Mouse (Mus musculus): ENCODE measurements around the gene C5ar1. TPM values are rescaled to one million over a fixed set of nuclear protein-coding genes. Genes with fewer than 3 reads are reported as not detected.
A peak's percentile ranks its signal among the peaks of the same experiment; 100 is the strongest.
"Not testable (repeated sequence)": the region's sequence is repeated elsewhere in the genome, so short reads cannot be mapped to it uniquely, and the experiment has no call there.

C5ar1 gene
- total RNA-seq (2021), result 1 to 10 TPM; 3.2 to 3.3 TPM
- long read RNA-seq, experiment 1, transcript C5ar1-202 (2 exons, 2,540 nt), result major isoform, 5 of 5 reads
- long read RNA-seq, experiment 1, partial matches to known transcripts, result 0 of 5 reads
- long read RNA-seq, experiment 1, other reads (novel, unspliced or antisense), result 0 of 5 reads
- long read RNA-seq, experiment 2, transcript C5ar1-202 (2 exons, 2,540 nt), result major isoform, 8 of 11 reads
- long read RNA-seq, experiment 2, partial matches to known transcripts, result 0 of 11 reads
- long read RNA-seq, experiment 2, other reads (novel, unspliced or antisense), result 3 of 11 reads

DNA sequence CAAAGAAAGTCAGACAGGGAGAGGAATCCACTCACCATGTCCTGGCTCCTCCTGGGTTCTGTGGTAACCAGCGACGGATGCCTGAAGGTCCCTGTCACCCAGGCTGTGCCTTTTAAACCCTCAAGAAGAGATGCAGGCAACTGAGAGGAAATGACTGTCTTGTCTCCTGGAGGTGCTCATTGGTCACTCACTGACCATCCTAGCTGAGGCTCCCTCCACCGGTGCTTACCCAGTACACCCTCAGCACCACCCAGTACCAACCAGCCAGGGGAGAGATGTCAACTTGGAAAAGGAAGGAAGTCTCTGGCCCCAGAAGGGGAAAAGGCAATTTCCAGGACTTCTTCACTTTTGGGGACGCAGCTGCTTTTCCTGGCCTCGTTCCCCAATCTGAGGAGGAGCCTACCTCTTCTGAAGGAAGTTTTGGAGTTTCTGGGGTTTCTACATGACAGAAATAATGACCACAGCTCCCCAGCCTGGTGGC, at the start of gene C5ar1:
TSS of gene C5ar1 (minus strand) at position 431 of the 481 bp plus-strand sequence.
- no peak for DNase-seq

DNA sequence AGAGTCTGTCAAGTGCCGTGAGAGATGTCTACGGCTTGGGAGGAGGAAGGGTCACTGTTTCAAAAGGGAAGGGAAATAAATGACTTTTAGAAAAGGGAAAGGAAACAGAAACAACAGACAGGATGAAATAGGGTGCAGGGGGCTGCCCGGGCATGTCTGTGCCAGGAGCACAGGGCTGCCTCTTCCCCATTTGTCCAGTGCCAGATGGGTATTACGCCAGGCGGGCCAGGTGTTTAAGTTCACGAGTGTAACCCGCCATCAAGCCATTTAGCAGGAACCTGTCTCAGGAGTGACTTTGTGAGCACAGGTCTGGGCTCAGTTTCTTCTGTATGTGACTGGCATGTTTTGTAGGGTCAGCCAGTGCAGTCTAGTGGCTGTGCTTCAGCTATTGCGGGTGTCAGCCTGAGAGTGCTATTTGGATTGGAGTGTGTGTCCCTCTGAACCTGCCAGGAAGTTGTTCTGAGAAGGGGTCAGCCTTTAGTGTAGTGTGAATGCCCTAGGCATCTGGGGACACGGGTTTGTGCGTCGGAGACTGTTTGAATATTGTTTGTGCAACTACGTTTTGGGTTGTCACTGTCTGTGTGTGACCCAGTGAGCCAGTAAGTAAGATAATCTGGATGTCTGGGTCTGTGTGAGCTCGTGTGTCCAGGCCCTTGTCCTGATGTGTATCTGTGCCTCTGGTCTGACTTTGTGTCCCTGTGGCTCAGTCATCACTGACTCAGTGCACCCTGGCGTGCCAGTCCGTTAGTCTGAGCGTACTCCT, 49.4 kb upstream of the C5ar1 start:
- no peak for DNase-seq

GRCm38 (mm10) chr7:16308093-16308492, 48.8 kb upstream of the C5ar1 start, which contains the start of gene Bbc3:
Gene Bbc3 (plus strand): TSS chr7:16308393.
- not testable (repeated sequence) for DNase-seq

- not testable (repeated sequence) for DNase-seq
Observed at GRCm38 (mm10) chr7:16307141-16307540, 47.8 kb upstream of the C5ar1 start.

GRCm38 (mm10) chr7:16299419-16300035, 40.2 kb upstream of the C5ar1 start:
- DNase-seq, result peak; percentile 86

DNA sequence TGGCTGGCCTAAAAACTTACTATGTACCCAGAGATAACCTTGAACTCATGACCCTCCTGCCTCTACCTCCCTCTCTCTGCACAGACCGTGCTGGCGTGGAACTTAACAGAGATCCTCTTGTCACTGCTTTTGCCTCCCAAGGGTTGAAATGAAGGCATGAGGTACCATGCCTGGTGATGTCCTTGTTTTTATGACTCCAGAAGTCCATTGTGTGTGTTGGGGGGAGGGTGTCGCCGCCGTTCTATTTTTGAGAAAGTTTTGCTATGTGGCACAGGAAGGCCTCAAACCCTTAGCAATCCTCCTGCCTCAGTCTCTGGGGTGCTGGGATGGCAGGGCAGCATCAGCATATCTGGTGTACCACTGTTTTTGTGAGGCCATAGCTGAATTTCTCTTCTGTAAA, 39.6 kb upstream of the C5ar1 start:
- no peak for DNase-seq

DNA sequence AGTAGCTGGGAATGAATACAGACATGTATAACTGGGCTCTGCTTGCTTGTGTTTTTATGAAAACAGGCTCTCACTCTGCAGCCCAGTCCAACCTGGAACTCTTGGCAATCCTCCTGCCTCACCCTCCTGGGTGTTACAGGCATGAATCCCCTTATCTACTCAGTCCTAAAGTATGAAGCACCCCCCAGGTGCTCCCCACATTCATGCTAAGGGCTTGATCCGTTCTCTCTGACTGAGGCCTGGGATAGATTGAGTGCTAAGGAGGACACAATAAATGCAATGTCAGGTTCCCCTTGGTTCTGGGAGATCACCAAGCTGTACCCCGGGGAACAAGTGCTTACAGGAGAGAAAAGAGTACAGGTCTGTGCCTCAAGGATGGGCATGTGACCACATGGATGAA, 38.3 kb upstream of the C5ar1 start:
- DNase-seq, result no peak

DNA sequence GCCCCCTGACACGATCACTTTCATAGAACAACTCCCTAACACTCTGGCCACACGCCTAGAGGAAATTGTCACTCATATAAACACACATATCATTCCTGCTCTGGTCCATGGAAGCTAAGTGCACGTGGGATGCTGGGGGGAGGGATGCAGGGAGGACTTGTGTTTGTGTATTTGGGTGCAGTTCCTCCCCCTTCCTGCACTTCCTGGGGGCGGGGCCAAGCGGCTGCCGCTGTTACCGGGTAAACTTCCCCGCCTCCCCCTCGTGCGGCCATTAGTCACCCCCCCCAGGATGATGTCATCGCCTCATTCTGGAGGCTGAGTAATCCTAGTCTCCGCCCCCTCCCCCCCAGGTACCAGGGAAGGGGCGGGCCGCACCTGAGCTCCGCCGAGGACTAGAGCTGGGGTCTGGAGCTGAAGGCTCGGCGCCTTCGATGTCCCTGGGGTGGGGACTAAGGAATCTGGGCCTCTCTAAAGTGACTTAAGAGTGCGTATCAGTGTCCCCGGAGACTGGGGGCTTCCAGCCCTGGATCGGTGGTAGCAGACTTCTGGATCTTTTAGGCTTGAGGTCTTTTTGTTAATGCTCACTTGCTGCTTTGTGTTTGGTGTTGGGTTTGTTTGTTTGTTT, 37.5 kb upstream of the C5ar1 start:
- peak; percentile 89 for DNase-seq

DNA sequence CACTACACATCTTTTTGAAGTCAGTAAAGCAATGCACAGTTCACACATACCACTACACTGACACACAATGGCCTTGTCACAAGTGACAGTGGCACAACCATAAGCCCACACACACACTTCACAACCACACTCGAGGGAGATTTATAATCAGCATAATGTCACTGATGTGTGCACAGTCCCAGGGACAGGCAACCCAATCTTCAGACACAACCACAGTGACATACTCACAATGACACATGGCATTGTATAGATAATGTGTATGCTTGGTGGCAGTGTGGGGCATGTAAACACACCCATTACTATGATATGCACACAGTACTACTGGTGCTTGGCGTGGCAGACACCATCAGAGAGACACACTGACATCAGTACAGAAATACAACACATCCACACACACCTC, 36.8 kb upstream of the C5ar1 start:
- no peak for DNase-seq

- DNase-seq, result peak; percentile 75
Observed at GRCm38 (mm10) chr7:16295321-16295900, 36.1 kb upstream of the C5ar1 start.

DNA sequence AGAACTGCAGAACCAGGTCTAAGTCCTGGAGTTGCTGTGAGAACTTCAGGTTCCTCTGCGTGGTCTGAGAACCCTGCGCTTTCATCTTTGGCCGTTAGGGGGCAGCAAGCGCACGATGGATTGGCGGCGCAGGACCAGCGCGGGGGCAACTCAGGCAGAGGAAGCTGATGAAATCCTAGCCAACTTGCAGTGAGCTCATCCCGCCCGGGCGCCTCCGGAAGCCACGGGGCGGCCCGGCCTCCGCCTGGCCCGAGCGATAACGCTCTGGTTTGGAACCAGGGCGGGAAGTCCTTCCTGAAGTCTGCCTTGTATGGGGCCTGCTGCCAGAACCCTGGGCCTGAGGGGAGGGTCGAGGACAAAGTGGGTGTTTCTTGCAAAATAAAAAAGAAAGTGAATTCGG, 35.5 kb upstream of the C5ar1 start:
- peak; percentile 96 for DNase-seq

- DNase-seq, result no peak
Observed at GRCm38 (mm10) chr7:16294346-16294745, 35.0 kb upstream of the C5ar1 start.

DNA sequence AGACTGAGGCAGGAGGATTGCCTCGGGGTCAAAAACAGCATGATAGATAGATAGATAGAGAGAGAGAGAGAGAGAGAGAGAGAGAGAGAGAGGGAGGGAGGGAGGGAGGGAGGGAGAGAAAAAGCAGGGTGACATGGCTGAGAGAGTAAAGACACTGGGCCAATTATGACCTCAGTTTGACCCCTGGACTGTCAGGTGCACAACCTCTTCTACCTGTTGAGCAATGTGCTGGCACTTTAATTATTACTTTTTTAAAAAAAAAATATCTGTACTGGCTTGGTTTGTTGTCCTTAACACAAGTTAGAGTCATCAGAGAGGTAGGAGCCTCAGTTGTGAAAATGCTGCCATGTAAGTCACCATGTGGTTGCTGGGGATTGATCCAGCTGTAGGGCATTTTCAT, 28.5 kb upstream of the C5ar1 start:
- no peak for DNase-seq

DNA sequence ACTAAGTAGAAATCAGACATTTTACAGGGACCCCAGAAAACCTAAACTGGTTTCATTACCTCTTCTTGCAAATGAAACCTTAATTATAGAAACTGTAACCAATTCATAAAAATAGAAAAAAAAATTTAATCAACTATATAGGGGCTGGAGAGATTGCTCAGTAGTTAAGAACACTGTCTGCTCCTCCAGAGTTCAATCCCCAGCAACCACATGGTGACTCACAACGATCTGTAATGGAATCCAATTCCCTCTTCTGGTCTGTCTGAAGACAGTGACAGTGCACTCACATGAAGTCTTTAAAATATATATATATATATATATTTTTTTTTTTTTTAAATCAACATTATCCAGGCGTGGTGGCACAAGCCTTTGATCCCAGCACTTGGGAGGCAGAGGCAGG, 27.7 kb upstream of the C5ar1 start:
- no peak for DNase-seq

GRCm38 (mm10) chr7:16286026-16286961, 27.0 kb upstream of the C5ar1 start, which contains the start of gene Ccdc9:
Gene Ccdc9 (minus strand): TSS chr7:16286795.
- peak; percentile 100 for DNase-seq

- DNase-seq, result peak; percentile 72
Observed at GRCm38 (mm10) chr7:16285450-16286025, 26.2 kb upstream of the C5ar1 start.

GRCm38 (mm10) chr7:16284904-16285303, 25.6 kb upstream of the C5ar1 start:
- no peak for DNase-seq

DNA sequence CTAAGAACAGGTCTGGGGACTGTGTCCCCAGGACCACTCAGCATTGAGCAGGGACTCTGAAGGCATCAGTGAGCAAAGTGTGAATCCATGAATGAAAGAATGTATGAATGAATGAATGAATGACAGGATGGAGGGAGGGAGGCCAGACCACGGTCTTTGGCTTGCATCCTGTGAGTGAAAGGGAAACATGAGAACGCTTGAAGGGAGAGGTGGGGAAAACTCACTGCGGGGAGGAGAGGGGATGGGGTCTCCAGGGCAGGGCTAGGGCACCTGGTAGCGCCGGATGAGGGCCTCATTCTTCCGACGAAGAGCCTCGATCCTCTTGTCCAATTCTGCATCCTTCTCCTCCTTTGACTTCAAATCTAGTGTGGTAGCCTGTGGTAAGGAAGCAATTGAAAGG, 24.7 kb upstream of the C5ar1 start:
- DNase-seq, result no peak

DNA sequence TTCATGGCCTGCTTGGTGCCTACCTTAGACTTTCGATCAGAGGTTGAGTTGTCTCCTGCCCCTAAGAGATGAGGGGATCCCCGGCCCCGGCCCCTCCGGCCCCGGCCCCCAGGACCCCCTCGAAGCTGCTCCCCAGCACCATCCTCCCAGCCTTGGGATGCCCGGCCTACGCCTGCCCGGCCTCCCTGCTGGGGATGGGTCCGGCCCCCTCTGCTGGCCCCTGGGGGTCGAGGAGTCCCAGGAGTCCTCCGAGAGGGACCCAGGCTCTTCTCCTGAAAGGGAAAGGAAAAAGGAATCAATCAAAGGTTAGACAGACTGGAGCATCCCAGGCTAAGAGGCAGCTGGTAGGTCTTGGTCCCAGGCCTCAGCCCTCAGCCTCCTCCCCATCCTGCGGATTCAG, 23.0 kb upstream of the C5ar1 start:
- DNase-seq, result no peak

DNA sequence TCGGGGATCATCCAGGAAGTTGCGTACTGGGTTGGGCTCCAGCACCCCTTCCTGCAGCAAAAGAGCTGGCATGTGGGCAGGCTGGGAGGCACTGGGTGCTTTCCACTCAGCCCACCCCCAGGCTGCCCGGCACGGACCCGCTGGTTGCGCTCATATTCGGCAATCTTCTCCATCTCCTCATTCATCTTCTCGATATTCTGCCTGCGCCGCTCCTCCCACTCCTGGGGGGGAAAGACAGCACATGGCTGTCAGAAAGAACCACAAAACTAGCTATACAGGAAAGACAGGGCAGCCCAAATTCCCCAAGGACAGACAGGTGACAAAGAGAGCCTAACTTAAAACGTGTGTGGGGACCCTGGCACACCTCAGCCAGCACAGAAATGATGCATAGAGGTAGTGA, 21.4 kb upstream of the C5ar1 start:
- no peak for DNase-seq

Measured in gastrocnemius, postnatal 10 days (tissue).